Mouse (Mus musculus): ENCODE data around the gene Efcab10. TPM values are rescaled to one million over a fixed set of nuclear protein-coding genes. Genes with fewer than 3 reads are reported as not detected.

Gene Efcab10
- polyA plus RNA-seq, 1 experiment = 2.1 TPM

- no peak overlapping the region for H3K4me3 ChIP-seq (ENCODE audit: low read depth, low read length)
- no peaks in the 10 kb centered on the region for H3K4me1 ChIP-seq (ENCODE audit: control insufficient read depth, insufficient read depth, low read length)
- H3K36me3 ChIP-seq (ENCODE audit: control insufficient read depth, insufficient read depth, low read length, poor library complexity, severe bottlenecking) = no peaks in the 10 kb centered on the region
- no peak overlapping the region for H3K9ac ChIP-seq (ENCODE audit: low read depth, poor library complexity, severe bottlenecking)
- H3K27ac ChIP-seq (ENCODE audit: insufficient read depth, low read length) = no peak overlapping the region
- no peaks in the 10 kb centered on the region for H3K9me3 ChIP-seq (replicated peaks; ENCODE audit: control insufficient read depth, insufficient read depth, low read length, poor library complexity, severe bottlenecking)
- TF ChIP-seq POLR2A (IDR thresholded peaks at IDR 0.05; ENCODE audit: insufficient read depth, low read length) = no peak
- no peak for TF ChIP-seq EP300 (IDR thresholded peaks at IDR 0.05; ENCODE audit: insufficient read depth, low read depth, low read length)
- no peak for TF ChIP-seq CTCF (IDR thresholded peaks at IDR 0.05; ENCODE audit: low read depth, low read length)
- H3K27me3 ChIP-seq (ENCODE audit: control insufficient read depth, insufficient read depth, low read length, poor library complexity, severe bottlenecking) = no peaks in the 10 kb centered on the region
These were observed 35.4 kb upstream of the Efcab10 start for GRCm38 (mm10) chr12:33359209-33359608.

GRCm38 (mm10) chr12:33359878-33360482 is 34.7 kb upstream of the Efcab10 start:
- TF ChIP-seq POLR2A (IDR thresholded peaks at IDR 0.05; ENCODE audit: insufficient read depth, low read length) (no peak), EP300 (IDR thresholded peaks at IDR 0.05; ENCODE audit: insufficient read depth, low read depth, low read length) (no peak), CTCF (IDR thresholded peaks at IDR 0.05; ENCODE audit: low read depth, low read length) (no peak)

GRCm38 (mm10) chr12:33360729-33361128 is 33.9 kb upstream of the Efcab10 start:
- Histone ChIP-seq H3K36me3 (ENCODE audit: control insufficient read depth, insufficient read depth, low read length, poor library complexity, severe bottlenecking) (no peaks in the 10 kb centered on the region), H3K27ac (ENCODE audit: insufficient read depth, low read length) (no peak overlapping the region), H3K9me3 (replicated peaks; ENCODE audit: control insufficient read depth, insufficient read depth, low read length, poor library complexity, severe bottlenecking) (no peaks in the 10 kb centered on the region), H3K4me3 (ENCODE audit: low read depth, low read length) (no peak overlapping the region), H3K4me1 (ENCODE audit: control insufficient read depth, insufficient read depth, low read length) (no peaks in the 10 kb centered on the region), H3K9ac (ENCODE audit: low read depth, poor library complexity, severe bottlenecking) (no peak overlapping the region), H3K27me3 (ENCODE audit: control insufficient read depth, insufficient read depth, low read length, poor library complexity, severe bottlenecking) (no peaks in the 10 kb centered on the region)
- TF ChIP-seq CTCF (IDR thresholded peaks at IDR 0.05; ENCODE audit: low read depth, low read length) = no peak
- no peak for TF ChIP-seq EP300 (IDR thresholded peaks at IDR 0.05; ENCODE audit: insufficient read depth, low read depth, low read length)
- no peak for TF ChIP-seq POLR2A (IDR thresholded peaks at IDR 0.05; ENCODE audit: insufficient read depth, low read length)

More at GRCm38 (mm10) chr12:33359878-33360482, 34.7 kb upstream of the Efcab10 start:
- H3K4me3 ChIP-seq (ENCODE audit: low read depth, low read length) = no peak overlapping the region
- no peaks in the 10 kb centered on the region for H3K27me3 ChIP-seq (ENCODE audit: control insufficient read depth, insufficient read depth, low read length, poor library complexity, severe bottlenecking)
- no peak overlapping the region for H3K27ac ChIP-seq (ENCODE audit: insufficient read depth, low read length)
- H3K4me1 ChIP-seq (ENCODE audit: control insufficient read depth, insufficient read depth, low read length) = no peaks in the 10 kb centered on the region
- H3K36me3 ChIP-seq (ENCODE audit: control insufficient read depth, insufficient read depth, low read length, poor library complexity, severe bottlenecking) = no peaks in the 10 kb centered on the region
- no peaks in the 10 kb centered on the region for H3K9me3 ChIP-seq (replicated peaks; ENCODE audit: control insufficient read depth, insufficient read depth, low read length, poor library complexity, severe bottlenecking)
- H3K9ac ChIP-seq (ENCODE audit: low read depth, poor library complexity, severe bottlenecking) = no peak overlapping the region

- TF ChIP-seq POLR2A (IDR thresholded peaks at IDR 0.05; ENCODE audit: insufficient read depth, low read length) = no peak
- no peak for TF ChIP-seq CTCF (IDR thresholded peaks at IDR 0.05; ENCODE audit: low read depth, low read length)
- TF ChIP-seq EP300 (IDR thresholded peaks at IDR 0.05; ENCODE audit: insufficient read depth, low read depth, low read length) = no peak
- Histone ChIP-seq H3K9me3 (replicated peaks; ENCODE audit: control insufficient read depth, insufficient read depth, low read length, poor library complexity, severe bottlenecking) (no peaks in the 10 kb centered on the region), H3K9ac (ENCODE audit: low read depth, poor library complexity, severe bottlenecking) (no peak overlapping the region), H3K4me3 (ENCODE audit: low read depth, low read length) (no peak overlapping the region), H3K36me3 (ENCODE audit: control insufficient read depth, insufficient read depth, low read length, poor library complexity, severe bottlenecking) (no peaks in the 10 kb centered on the region), H3K4me1 (ENCODE audit: control insufficient read depth, insufficient read depth, low read length) (no peaks in the 10 kb centered on the region), H3K27me3 (ENCODE audit: control insufficient read depth, insufficient read depth, low read length, poor library complexity, severe bottlenecking) (no peaks in the 10 kb centered on the region), H3K27ac (ENCODE audit: insufficient read depth, low read length) (no peak overlapping the region)
These were observed 30.1 kb upstream of the Efcab10 start for GRCm38 (mm10) chr12:33364511-33364910.

- TF ChIP-seq CTCF (IDR thresholded peaks at IDR 0.05; ENCODE audit: low read depth, low read length) (no peak), POLR2A (IDR thresholded peaks at IDR 0.05; ENCODE audit: insufficient read depth, low read length) (no peak), EP300 (IDR thresholded peaks at IDR 0.05; ENCODE audit: insufficient read depth, low read depth, low read length) (no peak)
- H3K9me3 ChIP-seq (replicated peaks; ENCODE audit: control insufficient read depth, insufficient read depth, low read length, poor library complexity, severe bottlenecking) = no peaks in the 10 kb centered on the region
- no peak overlapping the region for H3K9ac ChIP-seq (ENCODE audit: low read depth, poor library complexity, severe bottlenecking)
These were observed 29.5 kb upstream of the Efcab10 start for GRCm38 (mm10) chr12:33365133-33365532.

GRCm38 (mm10) chr12:33369555-33369954 is 25.1 kb upstream of the Efcab10 start:
- no peaks in the 10 kb centered on the region for H3K9me3 ChIP-seq (replicated peaks; ENCODE audit: control insufficient read depth, insufficient read depth, low read length, poor library complexity, severe bottlenecking)
- no peaks in the 10 kb centered on the region for H3K36me3 ChIP-seq (ENCODE audit: control insufficient read depth, insufficient read depth, low read length, poor library complexity, severe bottlenecking)
- no peak overlapping the region for H3K4me3 ChIP-seq (ENCODE audit: low read depth, low read length)
- H3K27me3 ChIP-seq (ENCODE audit: control insufficient read depth, insufficient read depth, low read length, poor library complexity, severe bottlenecking) = no peaks in the 10 kb centered on the region
- no peak for TF ChIP-seq CTCF (IDR thresholded peaks at IDR 0.05; ENCODE audit: low read depth, low read length)
- no peak for TF ChIP-seq POLR2A (IDR thresholded peaks at IDR 0.05; ENCODE audit: insufficient read depth, low read length)
- no peak for TF ChIP-seq EP300 (IDR thresholded peaks at IDR 0.05; ENCODE audit: insufficient read depth, low read depth, low read length)
- no peaks in the 10 kb centered on the region for H3K4me1 ChIP-seq (ENCODE audit: control insufficient read depth, insufficient read depth, low read length)
- H3K27ac ChIP-seq (ENCODE audit: insufficient read depth, low read length) = no peak overlapping the region
- H3K9ac ChIP-seq (ENCODE audit: low read depth, poor library complexity, severe bottlenecking) = no peak overlapping the region

More at GRCm38 (mm10) chr12:33365133-33365532, 29.5 kb upstream of the Efcab10 start:
- no peaks in the 10 kb centered on the region for H3K4me1 ChIP-seq (ENCODE audit: control insufficient read depth, insufficient read depth, low read length)
- H3K36me3 ChIP-seq (ENCODE audit: control insufficient read depth, insufficient read depth, low read length, poor library complexity, severe bottlenecking) = no peaks in the 10 kb centered on the region
- H3K27me3 ChIP-seq (ENCODE audit: control insufficient read depth, insufficient read depth, low read length, poor library complexity, severe bottlenecking) = no peaks in the 10 kb centered on the region
- no peak overlapping the region for H3K4me3 ChIP-seq (ENCODE audit: low read depth, low read length)
- no peak overlapping the region for H3K27ac ChIP-seq (ENCODE audit: insufficient read depth, low read length)

All from ES-Bruce4 (cell line).